In the genomic region with DNA sequence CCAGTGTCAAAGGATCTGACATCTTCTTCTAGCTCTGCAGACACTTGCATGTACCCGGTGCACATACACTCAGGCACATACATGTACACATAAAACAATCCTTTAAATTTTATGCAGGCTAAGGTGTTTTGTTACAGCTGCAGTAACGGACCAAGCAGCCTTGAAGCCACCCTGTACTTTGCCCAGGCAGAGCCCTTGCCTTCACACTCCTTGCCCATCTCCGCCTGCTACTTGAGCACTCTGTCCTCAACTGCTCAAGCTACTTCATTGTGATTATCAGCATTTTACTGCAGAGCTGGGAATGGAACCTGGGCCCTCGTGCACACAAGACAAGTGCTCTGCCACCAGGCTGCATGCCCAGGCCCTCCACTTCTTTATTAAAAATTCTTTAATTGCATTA, we compare ENCODE assay signal across 22 mouse cellular contexts. TPM values are rescaled to one million over a fixed set of nuclear protein-coding genes. Genes with fewer than 3 reads are reported as not detected.
"Had no signal": no experiment of that assay in that cellular context is flagged by ENCODE, and none has a peak within 500 bp of the region (broad histone marks: within the 10 kb centered on the region; RNA-seq: fewer than 3 reads in every experiment).

No protein-coding gene starts in this region.

- H3K36me3 ChIP-seq: heart, embryonic 13.5 days; heart, embryonic 15.5 days; limb, embryonic 13.5 days; limb, embryonic 15.5 days; liver, embryonic 12.5 days had no signal

- H3K27ac ChIP-seq: heart, adult 2 months; heart, embryonic 13.5 days; heart, embryonic 15.5 days; hindbrain, embryonic 14.5 days; limb, embryonic 13.5 days; limb, embryonic 15.5 days; liver, embryonic 12.5 days; liver, embryonic 14.5 days had no signal

- H3K4me2 ChIP-seq: heart, embryonic 11.5 days; heart, embryonic 13.5 days; heart, embryonic 15.5 days; hindbrain, embryonic 14.5 days; limb, embryonic 13.5 days; limb, embryonic 15.5 days; liver, embryonic 12.5 days had no signal

- H3K4me3 ChIP-seq: heart, adult 2 months; heart, embryonic 13.5 days; heart, embryonic 15.5 days; limb, embryonic 13.5 days; limb, embryonic 15.5 days; liver, embryonic 12.5 days had no signal

- H3K9me3 ChIP-seq: heart, embryonic 13.5 days; heart, embryonic 15.5 days; limb, embryonic 13.5 days; limb, embryonic 15.5 days; liver, embryonic 12.5 days had no signal

- DNase-seq: forebrain, postnatal 0 days; gastrocnemius, postnatal 14 days; gastrocnemius, postnatal 36 days; heart, adult 11 months; heart, adult 2 months; heart, postnatal 14 days; heart, postnatal 36 days; layer of hippocampus, adult 9-11 months; layer of hippocampus, postnatal 36 days; left cerebral cortex, postnatal 4 days; lung, adult 18-20 months had no signal

- H3K9ac ChIP-seq: forebrain, postnatal 0 days; heart, embryonic 13.5 days; heart, embryonic 15.5 days; hindbrain, embryonic 14.5 days; limb, embryonic 13.5 days; limb, embryonic 15.5 days; liver, embryonic 12.5 days; liver, embryonic 14.5 days had no signal

- H3K4me1 ChIP-seq: liver, embryonic 12.5 days had no signal

- H3K27me3 ChIP-seq: heart, embryonic 13.5 days; heart, embryonic 15.5 days; limb, embryonic 13.5 days; limb, embryonic 15.5 days; liver, embryonic 12.5 days had no signal

- ATAC-seq: forebrain, postnatal 0 days; hindbrain, embryonic 16.5 days; inflammation-experienced regulatory T-cells, adult 6 months; liver, embryonic 12.5 days had no signal

RNA-seq across cellular contexts. Expression of a gene that starts 10.6 kb away (rescaled TPM):
- polyA plus RNA-seq: heart, embryonic 11.5 days; heart, embryonic 15.5 days; hindbrain, embryonic 14.5 days; limb, embryonic 11.5 days; limb, embryonic 15.5 days had no signal
